ENCODE assay signal across 8 mouse cellular contexts in genomic region chr7:28596436-28597276, GRCm38 (mm10). TPM values are rescaled to one million over a fixed set of nuclear protein-coding genes. Genes with fewer than 3 reads are reported as not detected.
DNase-seq lines count a peak whose midpoint lies in the region; ATAC-seq and TF ChIP-seq lines count a peak whose summit lies in the region.

No protein-coding gene starts in this region.

- H3K27me3 ChIP-seq in heart, embryonic 16.5 days (ENCODE audit: control insufficient read depth, insufficient read depth, low read length), result no peaks in the 10 kb centered on the region
- H3K27me3 ChIP-seq in hindbrain, embryonic 11.5 days (ENCODE audit: control insufficient read depth, insufficient read depth, low read length), result no peaks in the 10 kb centered on the region
- no peaks in the 10 kb centered on the region for H3K27me3 ChIP-seq in limb, embryonic 14.5 days (ENCODE audit: control insufficient read depth, insufficient read depth, low read length)
- no peaks in the 10 kb centered on the region for H3K27me3 ChIP-seq in midbrain, embryonic 14.5 days (ENCODE audit: control insufficient read depth, insufficient read depth, low read length)

- 48% methylated on average over 20 of the region's 20 CpGs for WGBS in heart, embryonic 16.5 days
- WGBS in hindbrain, embryonic 11.5 days, result 35% methylated on average over 20 of the region's 20 CpGs
- WGBS in limb, embryonic 14.5 days, result 40% methylated on average over 20 of the region's 20 CpGs
- WGBS in midbrain, embryonic 14.5 days, result 41% methylated on average over 20 of the region's 20 CpGs

- peaks cover 48% of the 10 kb centered on the region for H3K4me1 ChIP-seq in heart, embryonic 16.5 days (ENCODE audit: control insufficient read depth, insufficient read depth, low read length)
- peaks cover 31% of the 10 kb centered on the region for H3K4me1 ChIP-seq in brown adipose tissue, adult 24 weeks (ENCODE audit: control insufficient read depth, insufficient read depth, insufficient read length, low read length)
- H3K4me1 ChIP-seq in hindbrain, embryonic 11.5 days (replicated peaks; ENCODE audit: control insufficient read depth, insufficient read depth, low read length), result peaks cover 12% of the 10 kb centered on the region
- H3K4me1 ChIP-seq in limb, embryonic 14.5 days (ENCODE audit: control insufficient read depth, insufficient read depth, low read length), result peaks cover 20% of the 10 kb centered on the region
- H3K4me1 ChIP-seq in midbrain, embryonic 14.5 days (ENCODE audit: control insufficient read depth, insufficient read depth, low read length), result peaks cover 17% of the 10 kb centered on the region

- no peak for TF ChIP-seq POLR2A in limb, embryonic 14.5 days (IDR thresholded peaks at IDR 0.05; ENCODE audit: borderline replicate concordance, extremely low read depth, insufficient read depth, insufficient read length)

- peak overlapping the region; percentile 7; the same call in 1 of the 2 replicates for H3K27ac ChIP-seq in heart, embryonic 16.5 days (ENCODE audit: low read length)
- peak overlapping the region; percentile 49 for H3K27ac ChIP-seq in brown adipose tissue, adult 24 weeks (replicated peaks; ENCODE audit: low read depth, low read length)
- H3K27ac ChIP-seq in hindbrain, embryonic 11.5 days (ENCODE audit: low read depth, low read length), result peak overlapping the region; percentile 39; the same call in 1 of the 2 replicates
- H3K27ac ChIP-seq in limb, embryonic 14.5 days (replicated peaks; ENCODE audit: low read depth, low read length), result no peak overlapping the region
- H3K27ac ChIP-seq in midbrain, embryonic 14.5 days (replicated peaks; ENCODE audit: low read depth, low read length), result peak overlapping the region; percentile 33; the same call in 1 of the 2 replicates

- peak overlapping the region; percentile 83 for H3K4me2 ChIP-seq in heart, embryonic 16.5 days (ENCODE audit: low read depth, low read length)
- H3K4me2 ChIP-seq in hindbrain, embryonic 11.5 days (replicated peaks; ENCODE audit: low read depth, low read length), result peak overlapping the region; percentile 77
- peak overlapping the region; percentile 59 for H3K4me2 ChIP-seq in limb, embryonic 14.5 days (replicated peaks; ENCODE audit: low read depth, low read length, severe bottlenecking)
- H3K4me2 ChIP-seq in midbrain, embryonic 14.5 days (ENCODE audit: low read length), result peak overlapping the region; percentile 90

- no peaks in the 10 kb centered on the region for H3K36me3 ChIP-seq in heart, embryonic 16.5 days (ENCODE audit: control insufficient read depth, insufficient read depth)
- no peaks in the 10 kb centered on the region for H3K36me3 ChIP-seq in hindbrain, embryonic 11.5 days (ENCODE audit: control insufficient read depth, insufficient read depth, low read length)
- H3K36me3 ChIP-seq in limb, embryonic 14.5 days (ENCODE audit: control insufficient read depth, insufficient read depth, low read length), result 0 out of 2 replicates have a peak, but pooled peaks cover 2% of the 10 kb centered on the region
- H3K36me3 ChIP-seq in midbrain, embryonic 14.5 days (ENCODE audit: control insufficient read depth, insufficient read depth, low read length), result no peaks in the 10 kb centered on the region

- no peak for DNase-seq in heart, adult 9 months (ENCODE audit: low spot score in 2 of 2)
- DNase-seq in hindbrain, embryonic 11.5 days (ENCODE audit: low spot score), result peak; percentile 31
- DNase-seq in limb, embryonic 14.5 days (ENCODE audit: low spot score), result no peak
- DNase-seq in midbrain, embryonic 14.5 days, result peak; percentile 42
- no peak for DNase-seq in thymus, postnatal 14 days

- ATAC-seq in heart, embryonic 16.5 days (replicated peaks; ENCODE audit: extremely low read depth, insufficient read depth, low FRiP score), result no peak
- ATAC-seq in hindbrain, embryonic 11.5 days (ENCODE audit: low FRiP score), result no peak
- ATAC-seq in limb, embryonic 14.5 days (ENCODE audit: low FRiP score, low read depth), result no peak
- no peak for ATAC-seq in midbrain, embryonic 14.5 days (ENCODE audit: low FRiP score, low TSS enrichment)
- no peak for ATAC-seq in monocyte, adult 5-6 weeks (replicated peaks; ENCODE audit: insufficient number of reproducible peaks, low FRiP score, low TSS enrichment, poor library complexity, severe bottlenecking)

- H3K4me3 ChIP-seq in heart, embryonic 16.5 days (ENCODE audit: low read length), result peak overlapping the region; percentile 78
- H3K4me3 ChIP-seq in brown adipose tissue, adult 24 weeks (ENCODE audit: insufficient read depth, low read depth, low read length), result peak overlapping the region; percentile 57
- H3K4me3 ChIP-seq in hindbrain, embryonic 11.5 days (ENCODE audit: low read depth, low read length), result peak overlapping the region; percentile 72
- peak overlapping the region; percentile 67 for H3K4me3 ChIP-seq in limb, embryonic 14.5 days (replicated peaks; ENCODE audit: low read length)
- peak overlapping the region; percentile 65 for H3K4me3 ChIP-seq in midbrain, embryonic 14.5 days (replicated peaks; ENCODE audit: low read depth, low read length)

- H3K9ac ChIP-seq in heart, embryonic 16.5 days (ENCODE audit: low read length), result peak overlapping the region; percentile 86
- peak overlapping the region; percentile 74 for H3K9ac ChIP-seq in hindbrain, embryonic 11.5 days (ENCODE audit: low read depth, low read length)
- peak overlapping the region; percentile 69 for H3K9ac ChIP-seq in limb, embryonic 14.5 days (ENCODE audit: low read depth, low read length, severe bottlenecking)
- peak overlapping the region; percentile 62 for H3K9ac ChIP-seq in midbrain, embryonic 14.5 days (replicated peaks; ENCODE audit: low read length)

- no peaks in the 10 kb centered on the region for H3K9me3 ChIP-seq in heart, embryonic 16.5 days (replicated peaks; ENCODE audit: control insufficient read depth, low read length)
- H3K9me3 ChIP-seq in hindbrain, embryonic 11.5 days (ENCODE audit: control insufficient read depth, low read length), result no peaks in the 10 kb centered on the region
- H3K9me3 ChIP-seq in limb, embryonic 14.5 days (ENCODE audit: control insufficient read depth, low read length), result no peaks in the 10 kb centered on the region
- H3K9me3 ChIP-seq in midbrain, embryonic 14.5 days (ENCODE audit: control insufficient read depth, low read length), result no peaks in the 10 kb centered on the region

RNA-seq across cellular contexts. Expression of gene Samd4b, which starts 1.3 kb away (rescaled TPM):
- 16.0 and 20.6 TPM in 2 replicates for polyA plus RNA-seq in heart, embryonic 16.5 days (2015; fragmentation: Nextera tagmentation; extraction: Ambion mirVana)
- polyA plus RNA-seq in brown adipose tissue, adult 24 weeks (2012; ENCODE audit: insufficient read depth, insufficient read length, missing spikeins), result 18.8 and 24.4 TPM in 2 replicates
- polyA plus RNA-seq in hindbrain, embryonic 11.5 days (2014; fragmentation: Nextera tagmentation; extraction: Ambion mirVana), result 25.3 and 27.4 TPM in 2 replicates
- polyA plus RNA-seq in limb, embryonic 14.5 days (2012; rRNA removed), result 82.0 and 129 TPM in 2 replicates
- 33.0 and 35.1 TPM in 2 replicates for polyA plus RNA-seq in limb, embryonic 14.5 days (2014; fragmentation: Nextera tagmentation; extraction: Ambion mirVana)
- polyA plus RNA-seq in midbrain, embryonic 14.5 days (2014; fragmentation: Nextera tagmentation; extraction: Ambion mirVana), result 27.2 and 29.5 TPM in 2 replicates
- 7.1 to 11.4 TPM (median 10.1 TPM) in 3 replicates for total RNA-seq in monocyte, adult 5-6 weeks (2017)

RNA-seq across cellular contexts. Expression of gene Pak4, which starts 1.3 kb away (rescaled TPM):
- polyA plus RNA-seq in heart, embryonic 16.5 days (2015; fragmentation: Nextera tagmentation; extraction: Ambion mirVana), result 25.1 and 30.0 TPM in 2 replicates
- 4.1 and 5.8 TPM in 2 replicates for polyA plus RNA-seq in brown adipose tissue, adult 24 weeks (2012; ENCODE audit: insufficient read depth, insufficient read length, missing spikeins)
- 30.5 and 32.6 TPM in 2 replicates for polyA plus RNA-seq in hindbrain, embryonic 11.5 days (2014; fragmentation: Nextera tagmentation; extraction: Ambion mirVana)
- 27.6 and 29.6 TPM in 2 replicates for polyA plus RNA-seq in limb, embryonic 14.5 days (2012; rRNA removed)
- 21.3 and 26.3 TPM in 2 replicates for polyA plus RNA-seq in limb, embryonic 14.5 days (2014; fragmentation: Nextera tagmentation; extraction: Ambion mirVana)
- 12.3 and 15.6 TPM in 2 replicates for polyA plus RNA-seq in midbrain, embryonic 14.5 days (2014; fragmentation: Nextera tagmentation; extraction: Ambion mirVana)
- total RNA-seq in monocyte, adult 5-6 weeks (2017), result 3.8 to 7.5 TPM (median 4.7 TPM) in 3 replicates

RNA-seq across cellular contexts. Expression of gene Acp7, which starts 34.5 kb away (rescaled TPM):
- polyA plus RNA-seq in heart, embryonic 16.5 days (2015; fragmentation: Nextera tagmentation; extraction: Ambion mirVana), result not detected in 2 replicates
- not detected in 2 replicates for polyA plus RNA-seq in brown adipose tissue, adult 24 weeks (2012; ENCODE audit: insufficient read depth, insufficient read length, missing spikeins)
- not detected in 2 replicates for polyA plus RNA-seq in hindbrain, embryonic 11.5 days (2014; fragmentation: Nextera tagmentation; extraction: Ambion mirVana)
- 0.08 and 0.54 TPM in 2 replicates for polyA plus RNA-seq in limb, embryonic 14.5 days (2012; rRNA removed)
- polyA plus RNA-seq in limb, embryonic 14.5 days (2014; fragmentation: Nextera tagmentation; extraction: Ambion mirVana), result 0.10 TPM in 1 of 2 replicates, not detected in the other
- not detected in 2 replicates for polyA plus RNA-seq in midbrain, embryonic 14.5 days (2014; fragmentation: Nextera tagmentation; extraction: Ambion mirVana)
- total RNA-seq in monocyte, adult 5-6 weeks (2017), result not detected in 3 replicates

RNA-seq across cellular contexts. Expression of gene Nccrp1, which starts 49.6 kb away (rescaled TPM):
- not detected in 2 replicates for polyA plus RNA-seq in heart, embryonic 16.5 days (2015; fragmentation: Nextera tagmentation; extraction: Ambion mirVana)
- polyA plus RNA-seq in brown adipose tissue, adult 24 weeks (2012; ENCODE audit: insufficient read depth, insufficient read length, missing spikeins), result not detected in 2 replicates
- not detected in 2 replicates for polyA plus RNA-seq in hindbrain, embryonic 11.5 days (2014; fragmentation: Nextera tagmentation; extraction: Ambion mirVana)
- polyA plus RNA-seq in limb, embryonic 14.5 days (2012; rRNA removed), result not detected in 2 replicates
- polyA plus RNA-seq in limb, embryonic 14.5 days (2014; fragmentation: Nextera tagmentation; extraction: Ambion mirVana), result not detected in 2 replicates
- 0.13 TPM in 1 of 2 replicates, not detected in the other for polyA plus RNA-seq in midbrain, embryonic 14.5 days (2014; fragmentation: Nextera tagmentation; extraction: Ambion mirVana)
- total RNA-seq in monocyte, adult 5-6 weeks (2017), result not detected in 3 replicates

RNA-seq across cellular contexts. Expression of gene Sycn, which starts 56.0 kb away (rescaled TPM):
- not detected in 2 replicates for polyA plus RNA-seq in heart, embryonic 16.5 days (2015; fragmentation: Nextera tagmentation; extraction: Ambion mirVana)
- polyA plus RNA-seq in brown adipose tissue, adult 24 weeks (2012; ENCODE audit: insufficient read depth, insufficient read length, missing spikeins), result not detected in 2 replicates
- polyA plus RNA-seq in hindbrain, embryonic 11.5 days (2014; fragmentation: Nextera tagmentation; extraction: Ambion mirVana), result not detected in 2 replicates
- polyA plus RNA-seq in limb, embryonic 14.5 days (2012; rRNA removed), result 0.14 and 0.85 TPM in 2 replicates
- polyA plus RNA-seq in limb, embryonic 14.5 days (2014; fragmentation: Nextera tagmentation; extraction: Ambion mirVana), result not detected in 2 replicates
- polyA plus RNA-seq in midbrain, embryonic 14.5 days (2014; fragmentation: Nextera tagmentation; extraction: Ambion mirVana), result not detected in 2 replicates
- not detected in 3 replicates for total RNA-seq in monocyte, adult 5-6 weeks (2017)

Comparison
In these comparisons a context has a peak if more than half of its experiments do, and no peak if none do; other contexts are left out.
1. DNase-seq: peak in hindbrain, embryonic 11.5 days (single experiment) and midbrain, embryonic 14.5 days (single experiment); none in heart, adult 9 months (0 of 2), limb, embryonic 14.5 days (single experiment) and thymus, postnatal 14 days (single experiment).
2. Peak in every context shown above with its lines, with median percentiles within 50 percentile points of each other: H3K4me2 ChIP-seq, H3K4me3 ChIP-seq and H3K9ac ChIP-seq.